Mouse (Mus musculus) hematopoietic stem cell, adult 5-6 weeks (primary cell): ENCODE measurements at regions not wholly inside any gene's neighbourhood (a gene's known extent, or its start where the extent isn't known, plus 50 kb on each side); places are given as distances from the start of the nearest gene placed in this dataset.

Experiments
- ATAC-seq, 2 experiments: fragments of 125-278 bp in 1 of 2; replicated peaks in 1 of 2; 2 replicates each; pipeline ENCODE4 v1.8.0; 2016 to 2017; ENCODE audit warnings: inconsistent platforms in 2 of 2, mild to moderate bottlenecking in 2 of 2, moderate number of reproducible peaks in 2 of 2, low read depth in 1 of 2, moderate TSS enrichment in 1 of 2; ENCODE audit not compliant: low FRiP score in 2 of 2, poor library complexity in 2 of 2, severe bottlenecking in 2 of 2, insufficient read depth in 1 of 2, low TSS enrichment in 1 of 2

DNA sequence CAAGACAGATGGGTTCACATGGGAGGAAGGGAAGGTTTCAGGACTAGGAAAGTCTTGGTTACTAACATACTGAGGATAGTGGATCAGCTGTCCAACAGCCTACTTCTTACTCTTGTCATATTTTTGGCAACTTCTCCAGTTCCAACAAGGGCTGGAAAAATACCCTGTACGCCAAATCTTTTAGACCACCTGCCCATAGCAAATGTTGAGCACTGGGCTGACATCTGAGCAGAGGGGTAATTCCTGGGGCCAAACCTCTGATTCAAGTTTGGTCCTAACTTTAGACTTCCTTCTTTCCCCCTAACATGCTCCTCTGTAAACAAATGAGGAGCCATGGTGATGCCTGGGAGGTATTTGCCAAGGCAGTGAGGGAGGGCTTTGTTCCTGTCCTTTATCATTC is 437.5 kb upstream of the Gm9747 start:
- ATAC-seq = no peak

DNA sequence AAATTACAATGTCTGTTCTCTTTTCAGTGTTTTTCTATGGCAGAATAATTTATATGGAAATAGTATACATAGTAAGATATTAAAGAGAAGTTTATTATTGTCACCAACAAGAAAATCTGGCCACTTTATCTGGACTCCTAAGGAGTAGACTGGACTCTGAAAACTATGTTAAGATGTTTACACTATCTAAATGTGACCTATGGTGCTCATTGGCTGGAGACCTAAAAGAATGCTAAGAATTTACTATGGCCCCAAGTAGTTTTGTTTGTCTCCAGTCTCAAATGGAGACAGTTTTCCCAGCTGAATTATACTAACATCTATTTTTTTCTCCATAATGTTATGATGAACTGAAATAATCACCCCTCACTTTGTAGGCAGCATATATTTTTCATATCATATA is 421.3 kb upstream of the Gm9747 start:
- no peak for ATAC-seq

DNA sequence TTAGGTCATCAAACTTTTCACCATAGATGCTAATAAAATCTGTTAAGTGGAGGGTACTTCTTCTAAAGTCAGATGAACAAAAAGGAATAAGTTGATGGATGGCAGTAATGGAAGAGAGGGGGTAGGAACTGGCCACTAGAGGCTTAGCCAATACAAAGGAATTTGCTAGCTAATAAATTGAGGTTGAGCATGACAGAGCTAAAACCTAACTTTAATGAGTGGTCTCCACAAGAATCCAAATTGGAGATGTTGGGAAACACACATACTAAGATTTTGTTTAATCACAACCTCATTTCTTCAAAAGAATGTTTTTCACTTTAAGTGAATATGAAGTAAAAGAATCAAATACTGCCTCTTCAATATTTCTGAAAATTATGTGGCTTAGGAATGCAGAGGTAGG is 414.0 kb upstream of the Gm9747 start:
- ATAC-seq = no peak

DNA sequence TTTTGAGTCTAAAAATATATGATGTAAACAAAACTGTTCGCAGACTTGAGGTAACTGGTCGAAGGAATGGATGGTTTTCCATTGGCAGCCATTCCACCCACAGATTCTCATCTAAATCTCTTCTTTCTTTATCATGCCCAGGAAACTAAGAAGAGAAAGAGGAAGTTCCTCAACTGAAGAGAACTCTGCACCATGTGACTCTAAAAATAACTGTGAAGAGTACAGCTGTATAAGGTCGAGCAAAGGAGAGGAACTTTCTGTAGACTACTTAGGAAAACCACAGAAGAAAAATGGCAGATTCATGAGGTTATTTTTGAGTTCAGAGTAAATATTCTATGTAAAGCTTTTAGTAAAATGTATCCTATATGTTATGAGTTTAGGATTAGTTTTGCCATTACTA is 390.9 kb upstream of the Gm9747 start:
- peak; percentile 38 to 62; a peak in 1 of 4 replicates for ATAC-seq

DNA sequence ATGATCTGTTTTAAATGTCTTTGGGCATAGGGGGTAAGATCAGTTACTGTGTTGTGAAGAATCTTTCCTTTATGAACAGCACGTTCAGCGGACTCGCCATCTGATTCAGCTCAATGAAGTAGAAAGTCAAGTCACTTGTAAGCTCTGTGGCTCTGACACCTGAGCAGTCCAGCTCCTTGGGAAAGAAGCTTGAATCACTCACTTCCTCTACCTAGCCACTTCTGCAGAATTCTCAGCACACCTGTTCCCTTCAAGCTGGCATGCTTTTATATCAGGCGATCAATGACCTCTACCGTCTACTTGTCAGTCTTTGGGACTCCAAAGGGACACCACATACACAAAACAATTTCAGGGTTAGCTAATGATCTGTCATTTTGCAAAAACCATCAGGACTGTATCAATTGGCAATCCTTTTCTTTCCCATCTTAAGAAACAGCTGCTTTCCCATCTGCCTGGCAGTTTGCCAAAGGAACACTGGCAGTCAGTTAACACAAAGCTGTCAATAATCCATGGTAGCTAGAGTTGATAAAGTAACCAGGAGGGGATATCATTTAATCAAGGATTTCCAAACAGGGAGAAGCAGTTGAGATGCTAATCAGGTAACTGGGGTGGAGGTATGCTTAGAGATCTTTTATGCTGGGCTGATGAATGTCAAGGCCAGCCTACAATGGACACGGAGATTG is 382.3 kb upstream of the Gm9747 start:
- no peak for ATAC-seq

DNA sequence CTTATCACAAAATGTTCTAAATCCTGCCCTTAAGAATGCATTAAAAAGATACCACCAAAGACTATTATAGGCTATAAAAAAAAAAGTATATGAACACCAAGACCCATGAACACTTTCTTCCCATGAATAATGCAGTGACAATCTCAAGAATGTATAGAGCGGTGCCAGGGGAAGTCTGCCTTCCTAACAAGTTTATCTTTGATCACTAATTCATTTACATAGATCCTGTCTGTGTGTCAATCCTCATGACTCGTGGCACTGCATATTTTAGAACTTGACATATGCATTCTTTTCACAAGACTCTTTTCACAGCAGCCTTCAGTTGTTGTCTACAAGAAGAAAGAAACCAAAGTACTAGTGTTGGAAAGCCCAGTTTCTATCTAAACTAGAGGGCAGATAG is 373.4 kb upstream of the Gm9747 start:
- no peak for ATAC-seq

DNA sequence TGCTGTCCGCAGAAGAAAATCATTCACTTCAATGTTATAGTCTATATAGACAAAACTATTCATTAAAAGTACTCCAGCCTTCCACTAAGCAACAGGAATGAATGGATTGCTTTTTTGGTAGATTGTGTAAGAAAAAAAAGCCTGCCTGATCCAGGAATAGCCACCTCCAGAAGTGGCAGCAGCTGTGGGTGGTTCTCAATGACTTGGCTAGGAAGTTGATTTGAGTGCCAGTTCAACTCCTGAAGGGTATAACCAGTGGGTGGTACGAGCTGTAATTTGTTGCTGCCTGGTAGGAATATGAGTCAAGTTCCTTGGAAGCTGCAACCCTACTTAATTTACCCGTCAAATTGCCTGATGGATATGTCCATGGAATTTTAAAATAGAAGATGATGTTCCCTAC is 368.3 kb upstream of the Gm9747 start:
- ATAC-seq = no peak

DNA sequence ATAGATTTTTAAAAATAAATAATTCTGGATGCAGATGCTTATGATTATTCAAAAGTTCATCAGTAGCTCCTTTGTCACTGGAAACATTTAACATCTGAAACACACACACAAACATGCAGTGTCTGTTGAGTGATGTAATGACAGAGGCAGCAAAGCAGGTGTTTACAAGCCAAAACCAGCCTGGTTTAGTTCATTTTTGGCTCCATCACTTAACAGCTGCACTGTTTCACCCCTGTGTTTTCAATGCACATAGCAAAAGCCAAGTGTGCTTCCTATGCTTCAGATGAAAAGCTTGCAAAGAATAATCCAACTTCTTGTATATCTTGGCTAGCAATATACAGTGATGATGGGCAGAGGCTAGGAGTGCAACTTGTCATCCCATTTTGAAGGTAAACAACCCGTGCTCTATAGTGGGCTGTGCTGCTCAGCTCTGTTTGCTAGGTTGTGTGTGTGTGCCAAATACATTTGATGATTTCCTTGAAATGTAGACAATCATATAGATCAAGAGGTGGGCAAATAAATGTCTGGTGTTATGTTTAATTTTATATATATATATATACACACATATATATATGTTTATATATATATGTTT is 345.9 kb upstream of the Gm9747 start:
- ATAC-seq = no peak

DNA sequence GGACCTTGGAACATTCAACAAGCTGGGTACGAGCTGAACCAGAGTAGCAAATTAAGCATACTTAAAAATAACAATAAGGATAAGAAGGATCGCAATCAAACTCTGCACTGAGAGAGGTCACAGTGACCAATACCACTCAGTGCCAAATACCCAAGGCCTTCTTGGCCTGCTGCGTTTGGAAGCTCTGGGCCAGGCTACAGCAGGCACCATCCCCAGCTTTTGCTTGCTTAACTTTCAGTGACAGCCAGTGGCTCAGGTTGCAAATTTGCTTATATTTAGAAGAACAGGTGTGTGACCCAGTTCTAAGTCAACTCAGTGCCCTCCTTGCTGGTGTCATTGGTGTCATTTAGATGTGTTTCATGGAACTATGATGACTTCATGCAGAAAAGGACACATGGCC is 335.7 kb upstream of the Gm9747 start:
- ATAC-seq = no peak

DNA sequence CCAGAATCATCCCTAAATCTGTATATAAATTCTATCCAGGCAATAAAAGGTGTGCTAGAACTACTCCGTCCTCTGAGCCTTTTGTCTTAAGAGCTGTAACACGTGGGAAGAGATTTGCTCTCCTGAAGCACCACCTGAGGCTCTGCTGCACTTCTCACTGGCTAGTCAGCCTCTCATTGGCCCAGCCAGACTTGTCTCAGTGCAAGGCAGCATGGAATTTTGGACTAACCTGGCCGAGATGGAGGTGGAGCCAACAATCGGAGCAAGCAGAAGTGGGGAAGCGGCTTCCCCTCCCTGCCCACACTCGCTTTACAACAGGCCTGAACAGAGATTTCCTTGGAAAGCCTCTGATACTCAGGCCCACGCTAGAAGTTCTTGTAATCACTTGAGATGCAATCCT is 332.1 kb upstream of the Gm9747 start:
- ATAC-seq = no peak

DNA sequence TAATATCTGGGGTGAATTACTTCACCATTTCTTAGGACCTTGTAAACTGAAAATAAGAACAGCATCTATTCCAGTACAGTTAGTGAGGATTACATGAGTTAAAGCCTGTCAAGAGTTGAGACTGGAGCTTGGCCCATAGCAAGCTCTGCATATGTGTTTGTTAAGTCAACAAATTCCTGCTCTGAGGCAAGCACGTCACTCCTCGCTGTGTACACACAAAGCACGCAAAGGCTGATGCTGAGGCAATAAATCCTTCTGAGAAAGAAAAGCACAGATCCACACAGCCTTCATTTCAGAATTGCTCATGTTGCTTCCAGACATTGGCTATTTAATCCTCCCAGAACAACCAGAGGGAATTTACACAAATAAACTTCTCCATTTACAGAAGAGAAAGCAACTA is 328.9 kb upstream of the Gm9747 start:
- no peak for ATAC-seq

DNA sequence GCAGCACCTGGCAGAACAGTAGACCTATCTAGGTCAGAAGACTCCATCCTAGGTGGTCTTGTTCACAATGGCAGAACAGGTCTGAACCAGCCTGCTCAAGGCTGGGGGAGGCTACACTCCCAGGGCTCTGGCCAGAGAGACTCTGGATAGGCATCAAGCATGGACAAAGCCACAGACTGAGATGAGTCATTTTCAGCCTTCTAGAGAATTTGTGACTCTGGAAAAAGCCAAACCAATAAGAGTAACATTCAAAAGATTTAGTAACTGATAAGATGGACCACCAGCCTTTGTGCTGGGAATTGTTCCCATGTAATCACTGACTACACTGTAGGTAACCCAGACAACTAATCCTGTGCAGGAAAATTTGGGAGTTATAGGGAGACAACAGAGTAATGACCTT is 320.3 kb upstream of the Gm9747 start:
- no peak for ATAC-seq

DNA sequence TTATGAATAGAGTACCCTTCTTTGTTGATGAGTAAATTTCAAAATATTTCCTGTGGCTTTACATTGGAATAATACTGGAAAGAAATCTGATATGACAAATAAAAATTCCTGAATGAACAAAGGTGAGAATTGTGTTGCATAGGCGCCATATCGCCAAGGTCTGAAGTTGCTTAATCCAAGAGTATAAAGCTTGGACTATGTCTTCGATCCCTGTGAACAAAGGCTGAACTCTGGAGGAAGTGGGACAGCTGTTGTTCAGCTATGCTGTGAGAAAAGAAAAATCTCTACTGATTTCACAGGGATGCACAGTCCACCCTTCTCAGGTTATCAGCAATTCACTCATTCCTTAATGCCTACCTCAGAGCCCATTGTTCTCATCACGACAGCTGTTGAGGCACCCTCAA is 319.3 kb upstream of the Gm9747 start:
- ATAC-seq = no peak

DNA sequence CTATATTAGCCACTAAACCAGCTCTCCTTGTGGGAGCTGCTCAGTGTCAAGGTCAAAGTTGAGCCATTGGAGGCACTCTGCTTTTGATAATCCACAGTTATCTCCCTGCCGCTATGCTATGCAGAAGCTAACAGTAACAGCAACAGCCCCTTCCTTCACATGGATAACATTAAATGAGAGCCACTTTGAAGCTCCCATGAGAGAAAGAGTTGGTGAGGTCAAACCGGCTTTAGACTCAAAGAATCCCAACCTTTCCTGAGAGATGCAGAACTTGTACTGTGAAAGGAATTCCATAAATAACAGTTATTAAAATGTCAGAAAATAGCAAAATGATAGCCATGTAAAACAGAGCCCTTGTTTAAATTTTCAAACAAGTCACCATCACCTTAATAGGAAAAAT is 316.1 kb upstream of the Gm9747 start:
- ATAC-seq = no peak

DNA sequence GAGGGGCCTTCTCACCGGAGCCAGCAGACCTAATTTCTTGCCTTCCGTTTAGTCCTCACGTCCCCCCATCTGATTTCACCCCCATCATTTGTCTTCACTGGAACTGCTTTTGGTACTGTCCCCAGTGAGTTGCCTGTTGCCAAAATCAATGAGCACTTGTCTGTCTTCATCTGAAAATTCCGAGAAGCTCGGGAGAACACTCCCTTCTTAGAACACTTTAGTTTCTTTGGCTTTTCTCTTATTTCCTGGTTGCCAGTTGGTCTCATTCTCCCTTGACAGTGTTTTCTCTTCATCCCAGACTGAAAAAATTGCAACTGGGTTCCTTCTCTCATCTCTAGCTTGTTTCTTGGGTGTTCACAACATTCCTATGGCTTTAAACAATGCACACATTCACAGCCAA is 305.2 kb upstream of the Gm9747 start:
- ATAC-seq = no peak

DNA sequence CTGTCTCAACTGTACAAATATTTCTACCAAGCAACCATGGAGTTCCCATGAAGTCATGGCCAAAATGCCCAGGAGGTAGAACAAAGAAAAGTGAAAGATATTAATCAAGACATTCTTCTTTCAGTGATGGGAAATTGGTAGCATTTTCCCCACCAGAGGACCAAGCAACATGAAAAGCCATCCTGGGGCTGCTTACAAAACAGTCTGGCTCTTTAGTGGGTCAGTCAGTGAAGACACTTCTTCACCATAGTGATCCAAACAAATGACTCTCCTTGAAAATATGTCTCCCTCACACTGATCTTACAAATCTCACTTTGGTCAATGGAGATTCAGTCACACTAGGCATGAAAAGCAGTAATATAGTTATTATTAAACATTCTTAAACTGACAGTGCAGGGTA is 299.8 kb upstream of the Gm9747 start:
- no peak for ATAC-seq

DNA sequence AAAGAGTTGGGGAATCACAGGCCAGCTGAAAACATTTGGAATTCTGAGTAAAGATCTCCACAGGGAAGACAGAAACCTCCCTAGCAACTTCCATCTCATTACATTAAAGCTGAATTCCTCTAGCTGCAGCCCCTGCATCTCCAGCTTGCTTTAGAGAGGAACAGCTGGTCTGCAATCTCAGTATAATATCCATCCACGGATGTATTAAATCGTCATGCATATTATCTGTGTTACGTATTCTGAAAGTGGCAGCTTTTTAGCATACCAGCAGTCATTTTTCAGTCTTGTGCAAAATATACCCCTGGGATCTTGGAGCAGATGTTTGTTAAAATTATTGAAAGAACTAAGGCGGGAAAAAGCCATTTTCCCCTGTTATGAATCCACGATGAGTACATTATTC is 287.7 kb upstream of the Gm9747 start:
- no peak for ATAC-seq

DNA sequence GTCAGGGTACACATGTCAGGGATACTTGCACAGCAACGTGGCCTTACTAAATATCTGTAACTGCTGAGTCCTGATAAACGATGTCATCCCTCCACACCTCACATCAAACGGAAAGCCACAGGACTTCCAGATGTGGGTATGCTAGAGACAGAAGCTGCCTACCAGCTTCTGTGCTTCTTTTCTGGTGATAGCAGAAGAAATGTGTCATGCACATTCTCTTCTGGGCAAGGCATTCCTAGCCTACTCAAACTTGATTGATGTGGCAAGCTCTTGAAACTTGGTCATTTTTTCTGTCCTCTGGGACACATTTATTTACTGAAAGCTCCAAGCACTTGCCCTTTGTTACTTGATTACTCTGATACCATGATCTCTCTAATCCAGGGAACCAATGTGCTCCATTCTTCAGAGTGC is 282.8 kb upstream of the Gm9747 start:
- ATAC-seq = no peak

DNA sequence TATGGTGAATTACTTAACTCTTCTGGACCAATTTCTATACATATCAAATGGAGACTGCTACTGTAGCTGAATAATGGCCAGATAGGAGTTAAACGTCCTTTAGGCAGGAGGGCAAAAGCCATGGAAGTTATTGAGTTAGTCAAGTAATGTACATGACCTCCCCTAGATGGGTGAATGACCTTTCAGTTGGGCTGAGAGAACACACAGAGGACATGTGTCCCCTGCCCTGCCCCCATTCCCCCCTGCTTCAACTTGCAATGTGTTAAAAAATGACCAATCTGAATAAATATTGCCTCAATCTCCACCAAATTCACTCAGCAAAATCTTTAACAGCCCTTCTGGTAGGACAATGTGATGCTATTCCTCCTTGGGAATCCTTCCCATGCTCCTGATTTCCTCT is 282.1 kb upstream of the Gm9747 start:
- ATAC-seq = no peak
